Mouse (Mus musculus): Measurements from ENCODE around the gene Rexo5. TPM values are rescaled to one million over a fixed set of nuclear protein-coding genes. Genes with fewer than 3 reads are reported as not detected.

Gene Rexo5
- polyA plus RNA-seq, 1 experiment from 2014 or later = 13.5 TPM

DNA sequence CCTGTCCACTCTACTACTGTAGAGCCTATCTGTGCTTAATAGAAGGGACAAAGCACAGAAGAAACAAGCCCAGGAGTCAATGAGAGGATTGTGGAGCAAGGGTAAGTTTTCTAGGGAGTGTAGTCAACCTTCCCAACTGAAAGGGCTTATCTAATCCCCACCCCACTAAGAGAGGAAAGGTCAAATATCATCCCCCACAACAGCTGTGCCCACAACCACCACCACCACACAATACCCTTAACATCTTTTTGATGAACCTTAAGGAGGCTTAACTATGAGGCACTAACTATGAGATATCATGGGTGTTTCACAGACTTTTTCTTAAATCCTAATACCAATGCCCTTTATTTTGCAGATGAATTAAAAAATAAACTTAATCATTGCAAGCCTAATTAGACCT is 58.7 kb downstream of the Rexo5 start:
- Histone ChIP-seq H3K4me2 (ENCODE audit: low read depth, low read length) (no peak overlapping the region), H3K9me3 (replicated peaks; ENCODE audit: control insufficient read depth, low read length) (no peaks in the 10 kb centered on the region), H3K36me3 (ENCODE audit: control insufficient read depth, insufficient read depth) (peaks cover 6% of the 10 kb centered on the region; the same call in 1 of the 2 replicates), H3K9ac (ENCODE audit: low read length) (no peak overlapping the region), H3K4me3 (ENCODE audit: low read length) (no peak overlapping the region), H3K27ac (ENCODE audit: low read length) (no peak overlapping the region), H3K27me3 (ENCODE audit: control insufficient read depth, insufficient read depth, low read length) (no peaks in the 10 kb centered on the region), H3K4me1 (ENCODE audit: control insufficient read depth, insufficient read depth, low read length) (no peaks in the 10 kb centered on the region; the same call in 1 of the 2 replicates)
- no peak for ATAC-seq (replicated peaks; ENCODE audit: extremely low read depth, insufficient read depth, low FRiP score)

DNA sequence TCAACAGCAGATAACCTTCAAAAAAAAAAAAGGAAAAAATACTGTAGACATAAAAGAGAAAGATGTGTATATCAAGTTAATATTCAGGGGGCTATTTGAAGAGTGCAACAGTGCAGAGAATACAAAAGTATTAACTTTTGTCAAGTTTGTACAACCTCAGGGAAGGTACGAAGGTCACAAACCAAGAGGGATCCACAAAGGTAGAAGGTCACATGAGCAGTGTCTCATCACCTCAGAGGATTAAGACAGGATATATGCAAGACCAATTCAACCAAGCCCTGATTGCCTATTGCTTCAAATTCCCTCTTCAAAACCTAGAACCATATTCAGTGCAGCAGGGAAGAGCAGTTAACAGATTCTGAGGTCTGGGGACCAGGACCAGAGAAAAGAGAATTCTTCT is 59.4 kb downstream of the Rexo5 start:
- peaks cover 6% of the 10 kb centered on the region for H3K36me3 ChIP-seq (ENCODE audit: control insufficient read depth, insufficient read depth)
- no peak overlapping the region for H3K9ac ChIP-seq (ENCODE audit: low read length)
- no peak for ATAC-seq (replicated peaks; ENCODE audit: extremely low read depth, insufficient read depth, low FRiP score)
- H3K4me3 ChIP-seq (ENCODE audit: low read length) = no peak overlapping the region
- no peaks in the 10 kb centered on the region for H3K9me3 ChIP-seq (replicated peaks; ENCODE audit: control insufficient read depth, low read length)
- H3K27ac ChIP-seq (ENCODE audit: low read length) = no peak overlapping the region
- no peaks in the 10 kb centered on the region; the same call in 1 of the 2 replicates for H3K4me1 ChIP-seq (ENCODE audit: control insufficient read depth, insufficient read depth, low read length)
- H3K27me3 ChIP-seq (ENCODE audit: control insufficient read depth, insufficient read depth, low read length) = no peaks in the 10 kb centered on the region
- WGBS = 85% methylated on average over 1 of the region's 1 CpGs
- H3K4me2 ChIP-seq (ENCODE audit: low read depth, low read length) = no peak overlapping the region

DNA sequence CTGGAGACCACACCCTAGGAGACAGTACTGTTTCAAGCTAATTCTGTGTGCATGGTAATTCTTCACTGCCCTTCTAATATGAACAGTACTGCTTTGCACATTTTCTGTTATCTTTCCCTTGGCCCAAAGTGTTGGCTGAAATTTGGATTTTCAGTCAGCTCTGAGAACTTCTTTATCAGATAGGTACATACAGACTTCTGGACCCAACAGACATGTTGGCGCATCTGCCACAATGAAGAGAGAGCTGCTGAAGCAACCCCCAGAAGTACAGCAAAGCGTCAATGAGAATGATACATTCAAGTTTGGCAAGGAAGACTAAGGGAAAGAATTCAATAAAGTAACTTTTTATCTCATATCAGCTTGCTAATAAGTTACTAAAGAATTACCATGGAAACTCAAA is 60.6 kb downstream of the Rexo5 start:
- ATAC-seq (replicated peaks; ENCODE audit: extremely low read depth, insufficient read depth, low FRiP score) = no peak
- Histone ChIP-seq H3K9ac (ENCODE audit: low read length) (no peak overlapping the region), H3K4me3 (ENCODE audit: low read length) (no peak overlapping the region), H3K27me3 (ENCODE audit: control insufficient read depth, insufficient read depth, low read length) (no peaks in the 10 kb centered on the region), H3K27ac (ENCODE audit: low read length) (no peak overlapping the region), H3K4me2 (ENCODE audit: low read depth, low read length) (no peak overlapping the region), H3K4me1 (ENCODE audit: control insufficient read depth, insufficient read depth, low read length) (no peaks in the 10 kb centered on the region; the same call in 1 of the 2 replicates), H3K36me3 (ENCODE audit: control insufficient read depth, insufficient read depth) (peaks cover 9% of the 10 kb centered on the region), H3K9me3 (replicated peaks; ENCODE audit: control insufficient read depth, low read length) (no peaks in the 10 kb centered on the region)
- 89% methylated on average over 2 of the region's 2 CpGs for WGBS

DNA sequence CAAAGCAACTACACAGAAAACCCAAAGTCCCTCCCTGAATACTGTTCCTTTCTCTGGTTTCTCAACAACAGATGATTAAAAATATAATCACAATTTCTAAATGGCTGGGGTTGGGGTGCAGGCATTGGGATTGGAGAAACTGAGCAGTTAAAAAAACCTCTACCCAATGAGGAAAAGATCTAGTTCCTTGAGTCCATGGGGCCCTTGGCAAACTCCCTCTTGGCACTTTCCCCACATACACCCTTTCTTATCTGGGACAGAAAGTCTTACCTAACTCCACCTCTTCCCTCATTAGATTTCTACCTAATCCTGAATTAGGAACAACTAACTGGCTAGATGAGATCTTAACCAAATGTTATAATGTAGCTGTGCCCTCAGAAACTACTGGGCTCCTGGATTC is 61.2 kb downstream of the Rexo5 start:
- H3K9ac ChIP-seq (ENCODE audit: low read length) = no peak overlapping the region
- no peak for ATAC-seq (replicated peaks; ENCODE audit: extremely low read depth, insufficient read depth, low FRiP score)
- peaks cover 10% of the 10 kb centered on the region for H3K36me3 ChIP-seq (ENCODE audit: control insufficient read depth, insufficient read depth)

DNA sequence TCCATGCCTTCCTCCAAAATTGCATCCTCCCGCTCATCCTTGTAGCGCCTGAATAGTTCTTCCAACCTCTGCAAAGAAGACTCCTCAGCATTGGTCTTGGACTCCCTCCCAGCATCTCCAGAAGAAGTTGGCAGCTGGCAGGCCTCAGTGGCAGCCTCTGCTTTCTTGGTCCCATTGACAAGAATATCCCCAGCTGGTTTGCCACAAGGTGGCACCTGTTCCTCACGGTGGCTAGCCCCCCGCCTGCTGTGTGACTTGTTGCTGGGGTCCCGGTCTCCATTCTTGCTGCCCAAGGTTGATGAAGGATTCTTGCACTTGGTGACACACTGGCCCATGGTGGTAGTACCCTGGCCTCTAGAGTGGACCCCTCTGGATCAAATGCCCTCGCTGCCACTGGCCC is 65.7 kb downstream of the Rexo5 start:
- Histone ChIP-seq H3K9me3 (replicated peaks; ENCODE audit: control insufficient read depth, low read length) (no peaks in the 10 kb centered on the region), H3K27me3 (ENCODE audit: control insufficient read depth, insufficient read depth, low read length) (no peaks in the 10 kb centered on the region), H3K4me3 (ENCODE audit: low read length) (no peak overlapping the region), H3K27ac (ENCODE audit: low read length) (no peak overlapping the region), H3K36me3 (ENCODE audit: control insufficient read depth, insufficient read depth) (peaks cover 8% of the 10 kb centered on the region), H3K9ac (ENCODE audit: low read length) (no peak overlapping the region), H3K4me2 (ENCODE audit: low read depth, low read length) (no peak overlapping the region), H3K4me1 (ENCODE audit: control insufficient read depth, insufficient read depth, low read length) (peaks cover 4% of the 10 kb centered on the region)
- ATAC-seq (replicated peaks; ENCODE audit: extremely low read depth, insufficient read depth, low FRiP score) = no peak
- WGBS = 73% methylated on average over 6 of the region's 6 CpGs

More for the DNA sequence above, 61.2 kb downstream of the Rexo5 start:
- Histone ChIP-seq H3K4me2 (ENCODE audit: low read depth, low read length) (no peak overlapping the region), H3K27me3 (ENCODE audit: control insufficient read depth, insufficient read depth, low read length) (no peaks in the 10 kb centered on the region), H3K9me3 (replicated peaks; ENCODE audit: control insufficient read depth, low read length) (no peaks in the 10 kb centered on the region), H3K4me3 (ENCODE audit: low read length) (no peak overlapping the region), H3K27ac (ENCODE audit: low read length) (no peak overlapping the region), H3K4me1 (ENCODE audit: control insufficient read depth, insufficient read depth, low read length) (no peaks in the 10 kb centered on the region; the same call in 1 of the 2 replicates)

DNA sequence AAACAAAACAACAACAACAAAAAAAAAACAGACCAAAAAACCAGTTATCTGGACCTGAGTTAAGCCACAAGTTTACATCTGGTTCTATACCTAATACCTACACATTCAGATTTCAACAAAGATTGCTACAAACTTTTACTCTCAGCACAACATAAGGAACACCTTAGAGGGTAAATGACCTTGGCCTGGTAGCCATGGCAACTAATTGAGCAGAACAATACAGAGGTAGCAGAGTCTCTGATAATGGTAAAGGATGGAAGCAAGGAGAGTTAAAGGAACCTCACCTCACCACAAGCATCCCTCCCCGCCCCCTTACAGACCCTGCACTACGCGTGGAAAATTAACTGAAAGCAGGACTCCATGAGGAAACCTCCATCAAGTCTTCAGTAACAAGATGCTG is 66.3 kb downstream of the Rexo5 start:
- Histone ChIP-seq H3K9ac (ENCODE audit: low read length) (no peak overlapping the region), H3K36me3 (ENCODE audit: control insufficient read depth, insufficient read depth) (peaks cover 8% of the 10 kb centered on the region), H3K9me3 (replicated peaks; ENCODE audit: control insufficient read depth, low read length) (no peaks in the 10 kb centered on the region), H3K27ac (ENCODE audit: low read length) (no peak overlapping the region), H3K4me1 (ENCODE audit: control insufficient read depth, insufficient read depth, low read length) (peaks cover 4% of the 10 kb centered on the region), H3K27me3 (ENCODE audit: control insufficient read depth, insufficient read depth, low read length) (no peaks in the 10 kb centered on the region), H3K4me3 (ENCODE audit: low read length) (no peak overlapping the region), H3K4me2 (ENCODE audit: low read depth, low read length) (no peak overlapping the region)
- WGBS = 89% methylated on average over 3 of the region's 3 CpGs
- no peak for ATAC-seq (replicated peaks; ENCODE audit: extremely low read depth, insufficient read depth, low FRiP score)

DNA sequence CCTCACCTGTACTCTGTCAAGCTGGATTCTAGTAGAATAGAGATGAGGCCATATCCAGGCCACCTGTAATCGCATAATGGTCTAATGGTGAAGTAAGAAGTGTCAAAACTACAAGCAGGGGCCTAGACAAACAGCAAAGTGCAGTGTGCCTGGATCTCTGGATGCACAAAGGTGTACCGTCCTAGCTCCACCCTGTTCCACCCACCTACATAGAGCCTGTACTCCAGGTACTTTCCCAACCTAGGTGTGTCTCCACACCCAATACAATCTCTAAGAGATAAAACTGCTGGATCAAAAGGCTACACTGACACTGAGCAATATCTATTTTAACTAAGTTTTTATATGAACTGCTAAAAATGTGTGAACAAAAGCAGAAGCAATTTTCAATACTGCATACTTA is 66.7 kb downstream of the Rexo5 start:
- Histone ChIP-seq H3K4me1 (ENCODE audit: control insufficient read depth, insufficient read depth, low read length) (peaks cover 4% of the 10 kb centered on the region), H3K4me2 (ENCODE audit: low read depth, low read length) (no peak overlapping the region)
- WGBS = 81% methylated on average over 2 of the region's 2 CpGs

DNA sequence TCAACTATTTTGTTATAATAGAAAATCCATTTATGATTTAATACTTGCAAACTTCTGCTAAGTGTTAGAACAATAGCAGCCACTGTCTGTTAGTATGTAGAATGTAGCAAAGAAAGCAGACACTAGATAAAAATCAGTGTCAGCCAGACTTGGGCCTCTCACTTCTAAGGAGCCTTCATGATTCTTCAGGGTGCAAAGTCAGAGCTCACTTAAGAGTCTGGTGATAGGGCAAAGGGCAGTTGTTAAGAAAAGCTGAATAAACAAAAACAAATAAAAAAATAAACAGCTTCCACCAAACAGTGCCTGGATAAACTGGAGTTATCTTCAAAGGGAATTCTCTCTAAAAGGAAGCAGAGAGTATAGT is 67.1 kb downstream of the Rexo5 start:
- no peak overlapping the region for H3K4me2 ChIP-seq (ENCODE audit: low read depth, low read length)
- no peak overlapping the region; the same call in 1 of the 2 replicates for H3K27ac ChIP-seq (ENCODE audit: low read length)

More for the DNA sequence above, 66.7 kb downstream of the Rexo5 start:
- Histone ChIP-seq H3K9ac (ENCODE audit: low read length) (no peak overlapping the region), H3K4me3 (ENCODE audit: low read length) (no peak overlapping the region), H3K9me3 (replicated peaks; ENCODE audit: control insufficient read depth, low read length) (no peaks in the 10 kb centered on the region), H3K36me3 (ENCODE audit: control insufficient read depth, insufficient read depth) (peaks cover 8% of the 10 kb centered on the region), H3K27ac (ENCODE audit: low read length) (no peak overlapping the region), H3K27me3 (ENCODE audit: control insufficient read depth, insufficient read depth, low read length) (no peaks in the 10 kb centered on the region)
- ATAC-seq (replicated peaks; ENCODE audit: extremely low read depth, insufficient read depth, low FRiP score) = no peak

DNA sequence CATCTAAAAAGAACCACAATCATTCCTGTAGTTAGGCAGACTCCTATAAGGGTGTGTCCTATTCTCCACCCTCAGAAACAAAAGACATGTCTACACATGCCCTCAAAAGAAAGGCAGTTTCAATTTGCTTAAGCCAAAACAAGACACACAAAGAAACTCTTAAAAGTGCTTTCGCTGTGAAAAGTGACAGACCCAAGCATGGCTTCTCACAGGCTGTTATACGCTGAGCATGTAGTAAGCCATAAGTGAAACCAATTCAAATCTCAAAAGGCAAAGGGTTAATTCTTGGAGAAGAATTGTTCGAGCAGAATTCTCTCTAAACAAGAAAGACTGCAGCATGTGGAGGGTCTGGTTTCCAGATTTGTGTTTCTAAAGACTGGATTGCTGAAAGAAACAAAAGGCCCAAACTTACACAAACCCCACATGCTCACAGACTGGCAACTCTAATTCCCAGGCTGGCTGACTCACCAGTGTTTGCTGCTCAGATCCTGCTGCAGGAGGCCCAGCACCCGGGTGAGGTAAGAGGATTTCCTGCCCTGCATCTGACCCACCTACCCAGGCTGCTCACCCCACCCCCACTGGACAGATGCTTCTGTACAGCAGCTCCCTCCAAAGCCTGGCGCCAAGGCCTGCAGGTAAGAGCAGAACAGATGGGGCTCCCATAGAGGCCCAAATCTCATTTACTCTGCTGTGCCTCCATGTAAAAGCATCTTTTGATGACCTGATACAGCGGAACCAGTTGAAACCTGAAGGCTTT is 67.7 kb downstream of the Rexo5 start:
- no peak overlapping the region for H3K4me3 ChIP-seq (ENCODE audit: low read length)
- peaks cover 4% of the 10 kb centered on the region for H3K4me1 ChIP-seq (ENCODE audit: control insufficient read depth, insufficient read depth, low read length)
- H3K4me2 ChIP-seq (ENCODE audit: low read depth, low read length) = 0 out of 2 replicates have a peak overlapping the region, but pooled peaks have one; percentile 8
- H3K9me3 ChIP-seq (replicated peaks; ENCODE audit: control insufficient read depth, low read length) = no peaks in the 10 kb centered on the region
- no peaks in the 10 kb centered on the region for H3K27me3 ChIP-seq (ENCODE audit: control insufficient read depth, insufficient read depth, low read length)
- peak; percentile 71 for ATAC-seq (replicated peaks; ENCODE audit: extremely low read depth, insufficient read depth, low FRiP score)
- no peak overlapping the region for H3K9ac ChIP-seq (ENCODE audit: low read length)
- peaks cover 8% of the 10 kb centered on the region for H3K36me3 ChIP-seq (ENCODE audit: control insufficient read depth, insufficient read depth)
- H3K27ac ChIP-seq (ENCODE audit: low read length) = peak overlapping the region; percentile 64
- WGBS = 42% methylated on average over 6 of the region's 6 CpGs

More for the DNA sequence above, 67.1 kb downstream of the Rexo5 start:
- Histone ChIP-seq H3K4me1 (ENCODE audit: control insufficient read depth, insufficient read depth, low read length) (peaks cover 4% of the 10 kb centered on the region), H3K36me3 (ENCODE audit: control insufficient read depth, insufficient read depth) (peaks cover 8% of the 10 kb centered on the region), H3K9ac (ENCODE audit: low read length) (no peak overlapping the region), H3K9me3 (replicated peaks; ENCODE audit: control insufficient read depth, low read length) (no peaks in the 10 kb centered on the region), H3K4me3 (ENCODE audit: low read length) (no peak overlapping the region), H3K27me3 (ENCODE audit: control insufficient read depth, insufficient read depth, low read length) (no peaks in the 10 kb centered on the region)
- ATAC-seq (replicated peaks; ENCODE audit: extremely low read depth, insufficient read depth, low FRiP score) = no peak

Measured in heart, embryonic 16.5 days (tissue).